Mouse (Mus musculus) thymus, postnatal 36 days (tissue): ENCODE results near the gene Gstm5.
"Not testable (repeated sequence)": the region's sequence is repeated elsewhere in the genome, so short reads cannot be mapped to it uniquely, and the experiment has no call there.

Experiments
- DNase-seq, 2 experiments: peaks; one replicate each; pipeline ENCODE4 v3.0.0; 2022; ENCODE audit warnings: mixed read lengths in 2 of 2

Gstm5 gene

DNA sequence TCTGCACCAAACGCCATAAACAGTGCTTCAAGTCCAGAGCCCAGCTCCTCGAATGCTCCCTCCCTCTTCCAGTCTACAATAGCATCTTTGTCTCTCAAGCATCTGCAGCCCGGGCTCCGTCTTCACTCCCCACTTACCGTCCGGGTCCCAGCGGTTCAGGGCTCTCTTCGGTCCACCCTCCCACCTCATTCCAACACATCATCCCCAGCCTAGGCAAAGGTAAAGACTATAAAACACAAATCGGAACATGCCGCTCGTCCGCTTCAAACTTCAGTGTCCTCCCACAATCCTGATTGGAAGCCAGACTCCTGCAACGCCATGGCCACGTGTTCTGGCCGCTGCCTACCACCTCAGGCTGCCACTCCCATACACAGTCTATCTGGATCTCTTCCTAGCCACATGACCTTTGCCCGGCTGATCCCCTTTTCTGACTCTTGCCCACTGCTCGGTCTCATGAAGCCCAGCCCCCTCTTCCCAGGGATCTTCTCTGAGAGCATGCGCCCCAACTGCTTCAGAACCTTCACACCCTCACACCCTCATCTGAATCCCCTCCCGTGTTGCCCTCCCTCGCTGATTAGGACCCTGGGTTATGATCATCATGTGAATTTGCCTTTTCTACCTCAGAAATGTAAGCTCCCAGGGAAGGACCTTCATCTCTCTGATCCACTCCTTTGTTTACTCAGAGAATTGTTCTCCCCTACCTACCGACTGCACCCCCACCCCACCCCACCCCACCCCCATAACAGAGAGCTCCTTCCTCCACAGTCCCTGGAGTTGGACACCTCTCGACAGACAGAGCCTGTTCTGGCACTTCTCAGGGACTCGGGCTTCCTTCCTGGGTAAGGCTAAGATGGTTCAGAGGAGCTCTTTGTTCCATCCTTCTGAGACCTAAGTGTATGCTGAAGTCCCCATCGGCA, 22.0 kb upstream of the Gstm5 start:
- DNase-seq, result no peak

DNA sequence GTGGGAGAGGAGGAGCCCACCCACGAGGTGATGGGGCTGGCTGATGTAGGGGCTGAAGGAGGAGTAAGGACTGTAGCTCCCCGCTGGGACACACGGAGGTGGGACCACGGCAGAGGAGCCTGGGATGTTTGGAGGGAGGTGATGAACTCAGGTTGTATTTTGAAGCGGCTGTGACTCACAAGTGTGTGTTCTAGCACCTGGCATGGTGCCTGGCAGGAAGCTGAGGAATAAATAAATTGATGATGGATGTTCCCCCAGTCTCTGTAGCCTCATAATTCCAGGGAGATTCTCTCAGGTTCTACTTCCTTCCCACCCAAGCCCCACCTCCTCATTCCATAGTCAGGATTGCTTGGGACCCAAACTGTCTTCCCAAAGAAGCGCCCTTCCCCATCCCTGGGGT, 20.4 kb upstream of the Gstm5 start:
- no peak for DNase-seq

DNA sequence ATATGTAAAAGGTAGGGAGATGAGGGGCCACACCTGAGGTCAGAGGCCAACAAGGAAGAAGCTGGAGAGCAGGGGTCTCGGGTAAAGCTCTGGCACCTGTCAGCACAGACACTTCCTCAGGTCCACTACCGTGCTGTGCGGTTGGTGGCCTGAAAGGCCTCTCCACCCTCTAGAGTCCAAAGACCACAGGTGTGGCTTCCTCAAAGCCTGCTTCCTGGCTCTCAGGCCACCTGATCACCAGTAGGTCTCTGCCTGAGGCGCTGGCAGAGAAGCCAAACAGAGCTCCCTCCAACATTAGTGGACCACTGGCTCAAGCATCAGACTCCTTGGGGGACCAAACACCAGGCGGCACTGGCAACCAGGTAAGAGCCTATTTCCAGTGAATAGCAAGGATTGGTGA, 18.6 kb upstream of the Gstm5 start, which contains the start of gene Eps8l3:
Gene Eps8l3, plus strand, starts transcription at position 225 of the 400 bp plus-strand sequence.
- DNase-seq, result no peak

DNA sequence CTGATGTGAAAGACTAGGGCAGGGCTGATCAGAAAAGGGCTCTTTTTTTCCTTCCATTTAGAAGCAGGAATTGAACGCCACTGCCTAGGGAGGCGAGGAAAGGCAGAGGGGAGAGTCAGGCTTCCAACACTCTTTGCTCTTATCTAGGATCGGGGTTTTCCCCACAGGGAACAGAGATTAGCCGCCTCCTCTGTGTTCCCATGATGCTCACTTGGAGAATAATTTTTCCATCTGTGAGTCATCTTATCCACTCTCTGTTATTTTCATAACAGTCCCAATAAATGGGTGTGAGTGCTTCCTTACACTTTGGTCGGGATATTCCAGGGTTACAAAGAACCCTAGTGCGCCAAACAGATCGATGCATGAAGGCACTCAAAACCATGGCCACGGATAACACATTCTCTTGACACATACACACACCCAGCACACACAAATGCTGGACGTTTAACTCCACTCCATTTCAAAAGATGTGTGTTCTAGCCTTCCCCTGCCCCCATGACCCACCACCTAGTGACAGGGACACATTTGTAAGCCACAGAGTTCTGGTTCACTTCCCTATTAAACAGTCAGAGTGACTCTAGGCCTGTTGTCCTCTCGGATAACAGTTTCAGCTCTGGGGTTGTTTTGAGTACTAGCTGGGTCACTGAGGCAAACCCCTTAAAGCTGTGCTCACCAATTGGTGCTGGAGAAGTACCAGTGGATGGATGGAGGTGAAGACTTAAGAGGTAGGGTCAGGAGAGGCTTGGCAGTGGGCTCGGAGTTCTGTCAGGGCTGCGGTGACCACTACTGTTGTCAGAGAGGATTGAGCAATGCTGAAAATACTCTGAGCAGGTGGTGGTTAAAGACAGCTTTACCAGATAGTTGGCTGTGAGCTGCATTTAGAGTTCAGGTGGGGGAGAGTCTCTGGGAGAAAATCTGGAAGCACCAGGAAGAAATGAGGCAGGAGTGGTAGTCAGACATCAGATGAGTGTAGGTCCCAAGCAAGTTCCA, 17.6 kb upstream of the Gstm5 start:
- no peak for DNase-seq

DNA sequence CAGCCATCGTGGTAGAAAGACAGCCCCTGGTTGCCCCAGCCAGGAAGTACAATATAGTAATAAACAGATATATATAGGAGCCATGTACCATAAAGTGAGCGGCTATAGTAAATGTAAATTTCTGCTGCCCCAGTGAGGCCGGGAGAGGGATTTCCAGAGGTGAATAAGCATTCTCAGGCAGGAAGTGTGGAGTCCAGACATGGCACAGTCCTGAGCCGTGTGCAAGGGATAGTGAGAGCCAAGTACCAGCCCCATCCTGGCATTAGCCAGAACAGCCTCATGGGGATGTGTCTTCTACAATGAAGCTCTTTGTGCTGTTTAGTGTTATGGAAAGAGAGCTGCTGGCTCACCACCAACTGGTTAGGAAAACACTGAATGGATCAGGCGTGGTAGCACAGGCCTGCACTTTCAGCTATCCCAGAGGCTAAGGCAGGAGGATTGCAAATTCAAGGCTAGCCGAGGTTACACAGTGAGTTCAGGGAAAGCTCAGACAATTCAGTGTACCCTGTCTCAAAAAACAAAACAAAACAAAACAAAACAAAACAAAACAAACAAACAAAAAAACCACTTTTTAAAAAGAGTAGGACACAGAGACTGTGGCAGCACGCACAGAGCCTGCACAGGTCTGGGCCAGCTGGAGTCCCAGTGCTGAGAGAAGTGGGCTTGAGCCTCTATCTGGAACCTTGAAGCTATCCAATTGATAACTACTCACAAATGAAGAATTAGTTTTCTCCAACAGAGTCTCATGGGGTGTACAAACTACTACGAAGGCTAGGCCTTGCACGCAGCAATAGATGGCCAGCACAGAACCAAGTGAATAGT, 7.7 kb upstream of the Gstm5 start:
- DNase-seq, result no peak

DNA sequence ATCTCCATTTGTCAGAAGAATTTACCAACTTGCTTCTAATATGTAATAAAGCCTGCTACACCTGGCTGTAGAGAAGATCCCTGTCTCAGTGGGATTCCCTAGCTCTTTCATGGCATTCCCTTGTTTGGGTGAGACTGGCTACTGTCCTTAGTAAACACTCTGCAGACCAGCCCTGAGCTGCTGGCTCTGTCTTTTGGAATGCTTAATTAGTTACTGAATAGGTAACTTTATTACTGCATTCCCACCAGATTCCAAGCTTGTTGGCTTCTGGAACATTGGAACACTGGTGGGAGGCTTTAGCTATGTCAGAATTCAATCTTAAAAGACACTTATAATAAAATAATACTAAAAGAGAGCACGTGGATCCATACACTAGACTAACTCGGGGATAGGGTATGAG, 6.4 kb upstream of the Gstm5 start:
- DNase-seq, result not testable (repeated sequence)

DNA sequence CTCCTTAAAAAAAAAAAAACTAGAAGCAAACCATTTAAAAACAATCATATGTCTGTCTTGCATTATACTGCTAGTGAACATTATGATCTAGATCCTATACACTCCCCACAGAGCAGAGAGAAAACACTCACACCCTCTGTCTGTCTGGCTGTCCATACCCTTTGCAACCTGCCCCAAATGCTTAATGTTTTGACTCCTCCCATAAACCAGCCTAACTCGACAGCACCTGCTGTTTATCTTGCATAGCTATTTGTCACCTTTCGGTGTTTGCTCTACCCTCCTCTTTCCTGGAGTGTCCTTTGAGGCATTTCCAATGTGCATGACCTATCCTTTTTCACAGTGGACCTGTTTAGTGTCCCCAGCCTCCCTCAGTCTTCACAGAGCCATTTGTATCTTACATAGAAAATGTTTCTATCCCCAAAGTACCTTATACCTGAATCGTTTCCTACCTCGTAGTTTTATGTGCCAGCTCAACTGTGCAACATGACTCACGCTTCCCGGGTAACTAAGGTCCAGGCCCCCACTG, 364 bp upstream of the Gstm5 start:
- no peak for DNase-seq

DNA sequence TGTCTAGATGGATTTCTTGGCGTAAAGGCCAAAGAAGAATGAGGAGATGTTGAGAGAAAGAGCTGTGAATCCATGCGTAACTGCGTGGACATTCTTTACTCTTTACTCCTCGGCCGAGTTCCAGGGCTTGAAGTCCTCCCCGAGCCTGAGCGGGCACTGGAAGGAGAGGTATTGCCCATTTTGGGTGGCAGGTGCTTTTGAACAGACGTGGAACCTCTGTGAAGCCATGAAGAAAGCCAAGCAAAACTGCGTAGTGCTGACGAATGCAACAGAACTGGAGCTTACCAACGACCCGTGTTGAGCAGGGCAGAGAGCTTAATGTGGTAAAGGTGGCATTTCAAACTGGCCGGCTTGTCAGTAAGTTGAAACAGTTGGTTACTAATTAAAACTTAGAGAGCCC, 3.1 kb downstream of the Gstm5 start:
- no peak for DNase-seq

DNA sequence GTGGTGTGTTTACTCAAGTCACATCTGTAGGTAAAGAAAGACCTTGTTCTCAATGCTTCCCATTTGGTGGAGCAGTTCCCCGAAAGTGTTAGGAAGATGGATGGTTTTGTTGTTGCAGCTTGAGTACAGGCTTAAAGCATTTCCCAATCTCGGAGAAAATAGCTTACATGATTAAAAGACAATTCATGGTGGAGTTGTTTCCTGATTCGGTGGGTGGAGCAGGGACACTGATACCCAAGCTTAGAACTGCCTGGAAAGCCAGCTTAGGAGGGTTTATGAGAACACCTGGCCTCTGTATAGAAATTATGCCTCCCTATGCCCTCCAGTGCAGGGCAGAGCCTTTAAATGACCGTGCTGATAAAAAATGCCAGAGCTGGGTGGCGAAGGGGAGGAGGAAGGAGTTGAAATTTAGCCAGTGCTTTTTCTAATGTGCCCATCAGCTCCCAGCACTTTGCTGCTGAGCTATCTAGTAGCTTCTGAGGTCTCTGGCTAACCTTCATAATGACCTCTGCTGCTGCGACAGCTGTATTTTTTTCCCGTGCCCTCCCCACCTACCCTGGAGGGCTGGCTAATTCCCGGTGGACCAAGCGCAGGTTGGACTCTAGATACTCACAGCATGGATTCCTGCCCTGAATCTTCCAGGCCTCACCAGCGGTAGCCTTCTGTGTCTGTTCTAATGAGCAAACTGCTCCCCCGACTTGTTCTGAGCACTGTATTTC, 5.5 kb downstream of the Gstm5 start:
- no peak for DNase-seq

DNA sequence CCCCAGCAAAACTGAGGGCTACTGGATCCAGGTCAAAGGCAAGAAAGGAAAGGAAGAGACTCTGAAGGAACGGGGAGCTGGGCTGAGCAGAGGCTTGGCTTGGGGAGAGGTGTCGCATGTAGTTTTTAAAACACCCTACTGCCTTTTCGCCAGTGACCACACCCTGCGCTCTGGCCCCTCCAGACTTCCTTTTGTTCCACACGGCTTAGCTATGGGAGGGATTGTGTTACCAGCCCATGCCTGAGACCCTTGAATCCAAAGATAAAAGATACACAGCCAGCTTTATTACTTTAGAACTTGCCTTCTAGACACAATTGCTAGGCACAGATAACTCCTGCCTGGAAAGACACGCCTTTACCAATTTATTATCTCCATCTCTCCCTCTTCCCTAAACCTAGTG, 10.3 kb downstream of the Gstm5 start:
- no peak for DNase-seq

DNA sequence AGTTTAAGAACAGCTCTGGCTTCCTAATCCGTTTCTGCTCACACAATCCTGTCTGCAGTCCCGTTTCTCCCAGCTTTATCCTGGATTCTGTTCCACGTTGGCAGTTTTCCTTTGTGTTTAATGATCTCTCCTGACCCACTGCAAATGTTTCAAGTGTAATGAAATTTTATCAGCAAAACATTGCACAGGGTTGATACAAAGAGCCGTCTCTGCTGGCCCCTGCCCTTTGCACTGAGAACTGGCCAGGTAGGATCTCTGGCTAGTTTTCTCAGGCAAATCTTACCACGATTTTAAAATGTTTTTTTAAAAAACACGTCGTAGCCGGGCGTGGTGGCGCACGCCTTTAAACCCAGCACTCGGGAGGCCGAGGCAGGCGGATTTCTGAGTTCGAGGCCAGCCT, 21.1 kb downstream of the Gstm5 start:
- DNase-seq, result no peak

DNA sequence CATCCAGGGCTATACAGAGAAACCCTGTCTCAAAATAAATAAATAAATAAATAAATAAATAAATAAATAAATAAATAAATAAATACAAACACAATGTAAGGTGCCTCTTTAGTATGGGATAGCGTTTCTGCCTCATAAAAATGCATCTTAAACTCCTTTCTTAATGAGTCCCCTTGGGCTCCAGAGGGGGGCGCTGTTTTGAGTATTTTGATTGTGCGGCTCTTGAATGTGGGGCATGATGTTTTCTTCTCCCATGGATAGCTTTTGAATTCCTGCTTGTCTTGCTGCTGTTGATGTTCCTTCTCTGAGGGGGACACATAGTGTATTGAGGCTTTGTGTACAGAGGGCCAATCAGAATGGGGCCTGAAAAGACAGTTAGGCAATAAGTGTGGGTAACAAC, 21.5 kb downstream of the Gstm5 start:
- DNase-seq, result no peak

DNA sequence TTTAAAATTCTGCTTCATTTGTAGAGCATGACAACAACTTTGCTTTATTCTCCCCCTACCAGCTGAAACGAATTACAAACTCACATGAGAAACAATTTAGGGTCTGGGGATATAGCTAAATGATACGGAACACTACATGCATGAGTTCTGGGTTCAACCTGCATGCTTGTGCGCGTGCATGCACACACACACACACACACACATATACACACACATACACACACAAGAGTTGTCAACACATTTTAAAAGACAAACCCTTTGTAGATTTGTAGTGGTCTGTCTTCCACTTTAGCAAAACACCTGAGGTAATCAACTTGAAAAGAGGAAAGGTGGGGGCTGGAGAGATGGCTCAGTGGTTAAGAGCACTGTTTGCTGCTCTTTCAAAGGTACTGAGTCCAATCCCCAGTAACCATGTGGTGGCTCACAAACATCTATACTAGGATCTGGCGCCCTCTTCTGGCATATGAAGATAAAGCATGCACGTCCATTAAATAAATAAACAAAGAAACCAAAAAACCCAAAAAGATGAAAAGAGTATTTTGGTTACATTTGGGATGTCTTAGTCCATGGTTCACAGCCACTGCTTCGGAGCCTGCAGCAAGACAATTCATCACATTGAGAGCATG, 22.3 kb downstream of the Gstm5 start:
- peak in 1 of 2 experiments; percentile 22 for DNase-seq

DNA sequence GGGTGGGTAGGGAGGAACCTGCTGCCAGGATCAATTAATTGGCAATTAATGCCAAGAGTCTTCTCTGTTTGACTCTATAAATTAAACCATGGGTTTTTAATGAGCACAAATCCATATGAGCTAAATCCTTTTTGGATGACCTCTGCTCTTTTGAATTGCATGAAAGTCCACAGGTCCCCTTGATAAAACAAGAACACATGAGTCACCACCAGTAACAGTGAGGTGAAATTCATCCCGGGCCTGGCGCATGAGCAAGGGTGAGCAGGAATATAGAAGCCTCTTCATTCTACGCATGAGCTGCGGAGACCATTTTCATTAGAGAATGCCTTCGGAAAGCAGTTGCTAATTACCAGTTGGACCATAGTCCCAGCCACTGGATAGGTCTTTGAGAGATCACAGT, 24.7 kb downstream of the Gstm5 start:
- DNase-seq, result no peak

DNA sequence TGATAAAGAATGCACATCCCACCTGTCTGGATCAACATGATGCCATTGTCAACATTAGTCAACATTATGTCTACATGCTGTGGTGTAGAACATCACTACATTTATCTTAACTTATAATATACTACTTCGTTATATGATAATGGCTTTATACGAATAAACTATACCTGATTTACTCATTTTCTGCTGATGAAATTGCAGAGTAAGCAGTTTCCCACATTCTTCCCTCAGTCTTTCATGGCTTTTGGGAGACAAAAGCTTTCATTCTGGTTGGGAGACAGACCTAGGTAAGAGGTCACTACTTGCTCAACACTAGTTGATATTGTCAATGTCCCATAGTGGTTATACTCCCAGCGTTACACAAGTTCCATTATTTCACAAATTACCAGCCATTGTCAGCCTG, 29.7 kb downstream of the Gstm5 start:
- DNase-seq, result no peak

DNA sequence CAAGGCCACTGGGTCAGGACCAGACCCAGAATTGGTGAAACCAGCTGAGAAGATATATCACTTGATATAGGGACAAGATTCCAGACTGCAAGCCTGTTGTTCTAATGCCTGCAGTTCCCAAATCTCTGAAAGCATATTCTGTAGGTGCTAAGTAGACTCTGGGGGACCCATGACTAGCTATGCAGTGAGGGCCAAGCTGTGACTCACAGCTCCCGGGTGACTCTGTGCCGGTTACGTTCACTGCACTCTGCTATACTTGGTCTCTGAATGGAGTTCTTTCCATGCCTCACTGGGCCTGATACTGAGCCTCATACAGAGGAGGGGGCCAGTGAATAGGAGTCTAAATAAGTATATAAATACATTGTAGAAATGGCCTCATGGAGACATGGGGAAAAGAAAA, 32.2 kb downstream of the Gstm5 start:
- no peak for DNase-seq

DNA sequence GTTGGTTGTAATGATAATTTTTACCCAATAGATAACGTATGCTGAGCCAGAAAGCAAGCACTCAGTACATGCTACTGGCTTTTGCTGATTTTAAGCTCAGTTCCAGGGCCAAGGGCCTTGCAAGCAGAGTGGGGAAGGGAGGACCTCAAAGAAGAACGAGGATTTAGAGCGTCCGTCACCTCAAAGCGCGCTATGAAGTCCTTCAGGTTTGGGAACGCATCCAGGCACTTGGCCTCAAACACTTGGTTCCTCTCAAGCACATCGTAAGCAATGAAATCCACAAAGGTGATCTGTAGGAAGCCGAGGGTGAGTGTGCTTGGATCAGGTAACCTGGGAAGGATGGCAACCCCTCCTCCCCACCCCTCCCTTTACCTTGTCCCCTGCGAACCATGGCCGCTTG, 33.1 kb downstream of the Gstm5 start:
- no peak for DNase-seq

DNA sequence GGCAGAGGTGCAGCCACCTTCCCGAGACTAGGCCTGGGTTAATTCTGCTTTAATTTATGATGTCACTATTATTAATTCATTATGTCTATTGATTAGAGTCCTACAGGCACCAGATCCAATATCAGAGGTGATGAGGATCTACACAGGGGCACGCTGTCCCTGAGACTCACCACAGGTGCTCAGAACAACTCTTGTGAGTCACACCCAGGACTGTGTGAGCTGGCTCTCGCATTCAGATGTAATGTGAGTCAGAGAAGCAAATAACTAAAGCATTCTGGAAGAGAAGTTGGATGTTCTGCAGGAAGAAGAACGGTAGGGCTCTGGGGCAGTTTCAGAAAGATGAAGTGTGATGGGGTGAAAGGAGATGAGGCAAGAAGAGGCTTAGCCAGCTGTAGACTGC, 33.6 kb downstream of the Gstm5 start:
- no peak for DNase-seq

DNA sequence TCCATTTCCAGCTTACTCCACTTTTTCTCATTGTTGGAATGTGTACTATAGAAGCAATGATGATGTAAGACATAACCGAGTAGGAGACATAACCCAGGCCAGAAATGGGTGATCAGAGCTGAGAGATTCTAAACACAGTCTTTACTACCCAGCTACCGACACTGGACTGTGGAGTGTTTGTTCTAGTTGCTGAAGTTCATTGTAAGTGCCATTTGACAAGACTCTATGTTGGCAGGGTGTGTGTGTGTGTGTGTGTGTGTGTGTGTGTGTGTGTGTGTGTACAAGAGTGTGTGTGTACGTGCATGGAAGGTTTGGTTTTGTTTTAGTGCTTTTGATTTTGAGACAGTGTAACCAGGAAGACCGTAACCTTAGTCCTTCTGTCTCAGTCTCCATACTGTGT, 34.1 kb downstream of the Gstm5 start:
- DNase-seq, result no peak

DNA sequence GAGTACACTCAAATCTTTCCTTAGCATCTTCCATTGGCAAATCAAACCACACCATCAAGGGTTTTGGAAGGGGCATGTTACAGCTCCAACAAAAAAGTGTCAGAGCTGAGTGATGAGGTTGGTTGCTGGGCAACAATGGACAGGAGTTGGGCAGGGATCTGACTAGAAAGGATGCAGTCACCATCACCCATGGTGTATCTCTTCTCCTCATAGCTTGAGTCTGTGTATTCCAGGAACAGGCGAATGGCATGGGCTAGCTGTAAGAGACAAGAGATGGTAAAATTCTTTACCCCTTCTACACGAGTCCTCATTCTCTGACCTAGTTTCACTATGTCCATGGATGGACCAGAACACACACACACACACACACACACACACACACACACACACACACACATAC, 35.5 kb downstream of the Gstm5 start:
- no peak for DNase-seq

DNA sequence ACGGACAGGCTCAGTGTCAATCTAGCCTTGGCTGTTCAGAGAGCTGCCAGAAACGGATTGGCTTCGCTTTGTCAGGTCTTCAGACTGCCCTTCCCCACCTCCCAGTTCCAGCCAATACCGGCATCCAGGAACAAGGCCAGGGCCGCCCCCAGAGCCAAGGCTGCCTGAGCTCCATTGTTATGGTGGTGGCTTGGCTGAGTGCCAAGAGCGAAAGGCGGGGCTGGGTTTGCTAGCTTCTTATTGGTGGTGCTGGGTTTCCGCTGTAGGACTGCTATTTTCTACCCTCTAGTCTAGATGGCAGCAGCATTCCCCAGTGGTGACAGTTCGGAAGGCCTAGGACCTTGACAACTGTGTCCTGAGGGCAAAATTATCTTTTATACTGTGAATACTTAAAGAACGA, 36.0 kb downstream of the Gstm5 start, which contains the start of gene Gstm7:
Gene Gstm7, minus strand, starts transcription at position 148 of the 400 bp plus-strand sequence.
- DNase-seq, result peak; percentile 85 to 89
